Mouse (Mus musculus) cortical plate, adult 2 months (tissue): Measurements from ENCODE around the gene Ints14. TPM values are rescaled to one million over a fixed set of nuclear protein-coding genes. Genes with fewer than 3 reads are reported as not detected.
A peak's percentile ranks its signal among the peaks of the same experiment; 100 is the strongest.
"Not testable (repeated sequence)": the region's sequence is repeated elsewhere in the genome, so short reads cannot be mapped to it uniquely, and the experiment has no call there.

Source experiments
- H3K27ac ChIP-seq: fragments of 200-500 bp; 2 replicates; pipeline ENCODE4 v1.5.1; 2012; ENCODE audit warnings: low read length, control low read depth, inconsistent platforms; ENCODE audit not compliant: insufficient read depth
- H3K4me1 ChIP-seq: fragments of 200-500 bp; 2 replicates; pipeline ENCODE4 v1.6.1; 2011; ENCODE audit warnings: low read length; ENCODE audit not compliant: control insufficient read depth, insufficient read depth
- H3K4me3 ChIP-seq: fragments of 200-500 bp; 2 replicates; pipeline ENCODE4 v1.5.1; 2011; ENCODE audit warnings: mild to moderate bottlenecking, low read length, control low read depth; ENCODE audit not compliant: insufficient read depth
- CTCF ChIP-seq: fragments of 200-500 bp; IDR thresholded peaks from 2 replicates; pipeline ENCODE4 v1.5.1; 2011; ENCODE audit warnings: mild to moderate bottlenecking, control low read depth, low read length; ENCODE audit not compliant: insufficient read depth; ENCODE audit errors: extremely low read depth
- POLR2A ChIP-seq: fragments of 200-500 bp; IDR thresholded peaks from 2 replicates; pipeline ENCODE4 v1.6.1; 2011; ENCODE audit warnings: mild to moderate bottlenecking, low read length, control low read depth; ENCODE audit not compliant: insufficient read depth; ENCODE audit errors: extremely low read depth
- polyA plus RNA-seq: library from polyadenylated mRNA; depleted of rRNA; stranded (reverse); fragments of >200 nt; gene quantifications from 2 replicates; pipeline ENCODE4 v1.2.3, GENCODE M21; 2012; rRNA removed

Ints14 gene
- polyA plus RNA-seq, 1 experiment: 18.6 TPM

GRCm38 (mm10) chr9:65023447-65023846 lies 62.7 kb downstream of the Ints14 start:
- TF ChIP-seq POLR2A: no peak
- no peak for TF ChIP-seq CTCF
- peaks cover 4% of the 10 kb centered on the region; the same call in 1 of the 2 replicates for H3K4me1 ChIP-seq
- H3K4me3 ChIP-seq: no peak overlapping the region

GRCm38 (mm10) chr9:65027241-65027640 lies 66.5 kb downstream of the Ints14 start:
- Histone ChIP-seq H3K4me1 (no peaks in the 10 kb centered on the region), H3K27ac (no peak overlapping the region), H3K4me3 (no peak overlapping the region)
- TF ChIP-seq CTCF (no peak), POLR2A (no peak)

More at GRCm38 (mm10) chr9:65023447-65023846, 62.7 kb downstream of the Ints14 start:
- H3K27ac ChIP-seq: no peak overlapping the region

- TF ChIP-seq CTCF (no peak), POLR2A (no peak)
- Histone ChIP-seq H3K27ac (no peak overlapping the region), H3K4me3 (no peak overlapping the region), H3K4me1 (peaks cover 3% of the 10 kb centered on the region; the same call in 1 of the 2 replicates)
Measured at GRCm38 (mm10) chr9:65028313-65028712, 67.6 kb downstream of the Ints14 start.

GRCm38 (mm10) chr9:65031355-65031754 lies 70.7 kb downstream of the Ints14 start:
- not testable (repeated sequence) for H3K27ac ChIP-seq, H3K4me3 ChIP-seq, H3K4me1 ChIP-seq

GRCm38 (mm10) chr9:65031894-65032268 lies 71.2 kb downstream of the Ints14 start:
- H3K4me1 ChIP-seq: peaks cover 5% of the 10 kb centered on the region; the same call in 1 of the 2 replicates
- peak overlapping the region; percentile 78; the same call in 1 of the 2 replicates for H3K4me3 ChIP-seq
- no peak for TF ChIP-seq CTCF
- TF ChIP-seq POLR2A: no peak
- no peak overlapping the region for H3K27ac ChIP-seq

GRCm38 (mm10) chr9:65032269-65033108 lies 71.8 kb downstream of the Ints14 start, which contains the start of gene Dpp8:
Dpp8 (plus strand) TSS chr9:65032414.
- Histone ChIP-seq H3K27ac (peak within 1 kb of the TSS; percentile 86), H3K4me1 (peaks cover 6% of the 10 kb centered on the region; the same call in 1 of the 2 replicates), H3K4me3 (peak within 1 kb of the TSS; percentile 78)
- peak; percentile 55; the same call in 1 of the 2 replicates for TF ChIP-seq POLR2A
- peak; percentile 67 for TF ChIP-seq CTCF

- H3K27ac ChIP-seq: no peak overlapping the region
- no peak overlapping the region for H3K4me3 ChIP-seq
- H3K4me1 ChIP-seq: peaks cover 11% of the 10 kb centered on the region; the same call in 1 of the 2 replicates
- no peak for TF ChIP-seq POLR2A
- TF ChIP-seq CTCF: no peak
Measured at GRCm38 (mm10) chr9:65036456-65036855, 75.8 kb downstream of the Ints14 start.

Other genes with a start within 250 kb of the Ints14 start
- gene Rab11a, start 223.1 kb upstream of the Ints14 start, polyA plus RNA-seq: 221 and 230 TPM in 2 replicates
- 41.8 and 41.9 TPM in 2 replicates for gene Dennd4a, start 149.6 kb upstream of the Ints14 start, polyA plus RNA-seq
- 0.04 and 0.06 TPM in 2 replicates for gene Slc24a1, start 9.3 kb upstream of the Ints14 start, polyA plus RNA-seq
- gene Hacd3, start 60.8 kb downstream of the Ints14 start, polyA plus RNA-seq: 138 and 142 TPM in 2 replicates
- 83.7 TPM in 2 replicates for gene Dpp8, start 71.5 kb downstream of the Ints14 start, polyA plus RNA-seq
- 27.2 and 27.9 TPM in 2 replicates for gene Igdcc4, start 140.6 kb downstream of the Ints14 start, polyA plus RNA-seq
- gene Igdcc3, start 180.3 kb downstream of the Ints14 start, polyA plus RNA-seq: 1.3 and 2.0 TPM in 2 replicates
- gene Parp16, start 234.4 kb downstream of the Ints14 start, polyA plus RNA-seq: 4.1 and 4.2 TPM in 2 replicates